17 mouse cellular contexts compared by ENCODE assay signal in the genomic region with DNA sequence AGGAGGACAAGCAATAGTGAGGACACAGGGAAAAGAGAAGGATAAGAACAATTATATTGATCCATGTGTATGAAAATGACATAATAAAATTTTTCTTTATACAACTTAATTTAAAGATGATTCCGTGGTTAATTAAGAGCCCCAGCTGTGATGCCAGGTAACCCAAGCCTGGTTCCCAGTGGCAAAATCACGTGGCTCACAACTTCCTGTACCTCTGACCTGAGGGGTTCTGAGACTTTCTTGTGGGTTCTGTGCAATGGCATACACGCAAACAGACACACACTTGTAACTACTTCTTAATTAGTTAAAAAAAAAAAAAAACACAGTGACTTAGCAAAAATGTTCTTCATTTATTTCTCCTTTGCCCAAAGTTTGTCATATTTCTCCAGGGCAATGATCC.
"Had no signal": no experiment of that assay in that cellular context is flagged by ENCODE, and none has a peak within 500 bp of the region (broad histone marks: within the 10 kb centered on the region; RNA-seq: fewer than 3 reads in every experiment).

No protein-coding gene starts in this region.

- DNase-seq: kidney, adult 11 months; kidney, adult 8-10 months; kidney, postnatal 10 days; kidney, postnatal 36 days; liver, embryonic 13.5 days; lung, adult 2 months; lung, postnatal 14 days; lung, postnatal 4 days; retina, postnatal 1 day; right cerebral cortex, postnatal 25 days; spleen, adult 18-20 months had no signal

- H3K4me3 ChIP-seq: intestine, embryonic 15.5 days; kidney, embryonic 15.5 days; liver, embryonic 13.5 days; midbrain, embryonic 12.5 days; myocyte; neural tube, embryonic 13.5 days; stomach, embryonic 15.5 days had no signal

- H3K4me1 ChIP-seq: intestine, embryonic 15.5 days; kidney, embryonic 15.5 days; liver, embryonic 13.5 days; midbrain, embryonic 12.5 days; neural tube, embryonic 13.5 days; stomach, embryonic 15.5 days had no signal

- H3K27me3 ChIP-seq: intestine, embryonic 15.5 days; kidney, embryonic 15.5 days; midbrain, embryonic 12.5 days; neural tube, embryonic 13.5 days; stomach, embryonic 15.5 days had no signal

- H3K36me3 ChIP-seq: intestine, embryonic 15.5 days; kidney, embryonic 15.5 days; liver, embryonic 13.5 days; midbrain, embryonic 12.5 days; neural tube, embryonic 13.5 days; stomach, embryonic 15.5 days had no signal

- H3K27ac ChIP-seq: intestine, embryonic 15.5 days; kidney, embryonic 15.5 days; liver, embryonic 13.5 days; midbrain, embryonic 12.5 days; neural tube, embryonic 13.5 days; stomach, embryonic 15.5 days had no signal
